Mouse (Mus musculus) right cerebral cortex, adult 18-20 months (tissue): ENCODE results near the gene D17H6S53E.

Experiments used
- DNase-seq: peaks from one replicate; pipeline ENCODE4 v3.0.0; 2022; ENCODE audit warnings: mixed read lengths

Gene D17H6S53E

GRCm38 (mm10) chr17:35134801-35135590 lies 8.8 kb downstream of the D17H6S53E start, which contains the start of gene Bag6:
TSS of gene Bag6 (plus strand) at chr17:35135178.
- peak; percentile 92 for DNase-seq

DNA sequence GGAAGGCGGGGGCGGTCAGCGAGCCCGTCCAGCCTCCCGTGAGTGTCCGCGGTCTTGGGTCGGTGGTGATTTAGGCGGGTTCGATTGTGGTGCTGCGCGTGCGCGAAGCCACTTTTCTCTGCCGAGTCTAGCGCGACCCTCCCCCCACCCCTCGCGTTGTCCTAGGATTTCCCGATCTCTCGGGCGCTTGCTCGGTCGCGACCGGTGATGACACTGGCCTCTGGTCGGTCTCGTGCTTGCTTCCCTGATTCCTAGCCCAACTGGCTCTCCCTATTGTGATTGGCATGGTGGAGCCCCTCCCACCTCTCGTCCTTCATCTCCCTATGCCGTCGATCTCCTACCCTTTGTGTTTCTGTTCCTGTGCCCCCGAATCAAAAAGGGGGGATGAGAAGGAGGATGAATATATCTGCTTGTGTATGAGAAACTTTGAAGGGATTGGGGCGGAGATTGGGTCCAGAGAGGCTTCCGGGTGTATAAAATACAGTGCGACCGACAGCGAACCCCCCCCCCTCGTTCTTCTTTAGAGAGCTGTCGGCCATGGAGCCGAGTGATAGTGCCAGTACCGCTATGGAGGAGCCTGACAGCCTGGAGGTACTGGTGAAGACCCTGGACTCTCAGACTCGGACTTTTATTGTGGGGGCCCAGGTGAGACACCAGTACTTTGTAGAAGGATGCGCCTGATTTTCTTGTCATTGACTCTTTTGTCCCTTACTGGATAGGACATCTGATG lies 9.6 kb downstream of the D17H6S53E start:
- no peak for DNase-seq

DNA sequence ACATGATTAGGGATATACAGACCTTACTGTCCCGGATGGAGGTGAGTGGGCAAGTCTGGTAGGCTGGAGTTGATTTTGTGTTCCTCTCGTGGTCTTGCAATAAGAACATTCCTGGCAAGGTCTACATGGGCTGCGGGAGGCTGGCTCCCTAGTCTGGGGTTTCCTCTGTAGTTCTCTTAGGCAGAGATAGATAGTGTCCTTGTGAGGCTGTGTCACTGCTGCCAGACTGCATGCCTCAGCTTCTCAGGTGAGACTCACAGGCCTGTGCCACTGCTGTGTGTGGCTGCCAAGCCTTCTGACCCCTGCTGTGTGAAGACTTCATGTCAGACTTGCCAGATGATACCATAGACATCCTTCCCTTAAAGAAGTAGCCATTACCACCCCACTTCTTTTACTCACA lies 13.1 kb downstream of the D17H6S53E start:
- no peak for DNase-seq

GRCm38 (mm10) chr17:35140490-35140996 lies 14.4 kb downstream of the D17H6S53E start:
- no peak for DNase-seq

DNA sequence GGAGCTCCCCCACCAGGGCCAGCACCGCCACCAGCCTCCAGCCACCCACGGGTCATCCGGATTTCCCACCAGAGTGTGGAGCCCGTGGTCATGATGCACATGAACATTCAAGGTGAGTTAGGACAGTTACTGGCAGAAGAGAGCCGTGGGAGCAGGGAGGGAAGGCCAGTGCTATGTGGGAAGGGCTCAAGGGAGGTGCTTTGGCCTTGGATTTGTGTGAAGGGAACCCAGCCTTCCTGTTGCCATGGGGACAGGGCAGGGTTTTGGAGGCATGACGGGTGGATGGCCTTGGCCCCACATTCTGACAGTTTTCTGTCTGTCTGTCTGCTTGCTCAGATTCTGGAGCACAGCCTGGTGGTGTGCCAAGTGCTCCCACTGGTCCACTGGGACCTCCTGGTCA lies 15.8 kb downstream of the D17H6S53E start:
- no peak for DNase-seq

DNA sequence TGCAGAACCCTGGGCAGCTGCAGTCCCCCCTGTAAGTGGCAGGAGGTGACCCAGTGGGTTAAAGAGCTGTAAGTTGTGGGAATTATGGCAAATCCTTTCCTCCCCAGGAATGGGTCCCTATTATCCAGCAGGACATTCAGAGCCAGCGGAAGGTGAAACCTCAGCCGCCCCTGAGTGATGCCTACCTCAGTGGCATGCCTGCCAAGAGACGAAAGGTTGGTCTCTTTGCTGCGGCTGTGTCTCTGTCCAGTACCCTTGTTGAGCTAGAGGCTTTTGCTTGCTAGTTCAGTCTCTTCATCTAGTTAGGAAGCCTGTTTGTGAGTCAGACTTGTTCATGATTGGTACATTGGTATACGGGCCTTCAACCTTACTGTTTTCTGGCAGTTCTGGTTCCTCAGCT lies 20.0 kb downstream of the D17H6S53E start:
- DNase-seq = no peak

- no peak for DNase-seq
Observed at GRCm38 (mm10) chr17:35147348-35147747, 21.2 kb downstream of the D17H6S53E start.

DNA sequence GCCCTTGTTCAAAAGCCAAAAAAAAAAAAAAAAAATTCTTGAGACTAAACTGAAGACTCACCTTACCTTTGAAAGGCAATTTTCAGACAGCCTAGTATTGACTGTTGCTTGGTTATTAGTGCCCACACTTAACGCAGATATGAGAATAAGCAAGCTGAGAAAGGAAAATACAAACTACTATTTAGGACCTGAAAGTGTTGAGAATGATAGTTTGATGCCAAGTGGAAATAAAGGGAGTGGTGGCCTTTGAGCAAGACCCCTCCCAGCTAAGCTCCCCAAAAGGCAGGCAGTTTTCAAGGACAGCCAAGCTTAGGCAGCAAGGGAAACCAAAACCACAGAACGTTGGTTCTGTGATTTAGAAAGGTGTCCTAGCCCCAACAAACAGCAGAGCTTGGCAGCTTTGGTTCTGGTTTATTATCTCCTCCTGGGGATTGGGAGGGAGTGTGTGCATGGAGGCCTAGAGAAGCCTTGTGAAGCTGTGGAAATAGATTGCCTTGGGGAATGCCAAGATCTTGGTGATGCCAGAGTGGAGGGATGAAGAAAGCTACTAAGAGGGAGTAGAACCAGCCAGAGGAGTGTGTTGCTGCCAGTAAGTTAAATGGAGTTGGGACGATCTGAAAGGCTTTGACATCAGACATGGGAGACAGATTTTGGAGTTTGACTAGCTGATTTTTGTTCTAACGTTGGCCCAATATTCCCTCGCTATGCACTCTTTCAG lies 21.9 kb downstream of the D17H6S53E start:
- DNase-seq = no peak

- no peak for DNase-seq
Observed at GRCm38 (mm10) chr17:35152121-35152520, 25.9 kb downstream of the D17H6S53E start.

- no peak for DNase-seq
Observed at GRCm38 (mm10) chr17:35153077-35153476, 26.9 kb downstream of the D17H6S53E start.

GRCm38 (mm10) chr17:35153931-35154330 lies 27.8 kb downstream of the D17H6S53E start:
- no peak for DNase-seq

- no peak for DNase-seq
Observed at GRCm38 (mm10) chr17:35154616-35155015, 28.4 kb downstream of the D17H6S53E start.

DNA sequence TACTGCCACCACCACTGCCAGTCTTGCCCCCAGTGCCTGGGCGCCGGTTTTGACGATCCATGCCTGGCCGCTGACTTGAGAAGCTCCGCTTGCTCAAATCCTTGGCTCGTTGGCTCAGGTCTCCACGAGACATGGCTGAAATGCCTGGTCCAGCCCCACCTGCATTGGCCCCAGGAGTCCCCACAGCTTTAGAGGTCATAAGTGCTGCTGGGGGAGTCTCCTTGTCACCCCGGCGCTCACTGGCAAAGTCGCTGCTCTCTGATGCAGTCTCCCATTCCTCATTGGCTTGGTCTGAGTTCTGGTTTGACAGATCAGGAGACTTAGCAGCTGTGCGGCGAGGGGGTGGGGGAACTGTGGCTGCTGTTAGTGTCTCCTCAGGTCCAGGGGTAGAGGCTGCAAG lies 29.3 kb downstream of the D17H6S53E start:
- no peak for DNase-seq

DNA sequence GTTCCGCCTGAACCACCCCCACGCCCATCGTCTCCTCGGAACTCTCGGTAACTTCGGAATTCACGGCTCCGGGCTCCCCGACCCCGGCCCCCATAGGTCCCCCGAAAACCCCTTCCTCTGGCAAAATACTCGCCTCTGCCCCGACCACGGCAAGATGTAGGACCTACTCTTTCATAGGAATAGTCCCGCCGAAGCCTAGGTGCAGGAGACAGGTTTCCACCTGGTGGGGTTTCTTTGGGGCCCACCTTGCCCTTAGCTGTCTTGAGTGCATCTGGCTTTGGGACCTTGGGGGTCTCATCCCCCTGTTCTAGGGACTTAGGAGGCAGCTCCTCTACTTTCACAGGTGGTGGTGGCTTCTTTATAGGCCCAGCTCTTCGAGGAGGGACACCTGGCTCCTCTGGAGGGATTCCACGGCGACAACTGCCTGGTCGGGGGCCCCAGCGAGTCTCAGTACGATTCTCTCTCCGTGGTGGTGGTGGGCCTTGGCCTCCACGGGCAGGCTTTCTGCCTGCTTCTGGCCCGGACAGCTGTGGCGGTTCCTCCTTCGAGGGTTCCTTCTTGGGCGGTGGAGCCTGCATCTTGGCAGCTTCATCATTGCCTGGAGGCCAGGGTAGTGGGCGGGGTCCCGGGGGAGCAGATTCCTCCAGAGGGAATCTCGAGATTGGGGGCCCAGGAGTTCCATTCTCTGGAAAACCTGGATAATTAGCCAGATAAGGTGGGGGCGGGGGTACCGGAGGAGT lies 30.5 kb downstream of the D17H6S53E start:
- DNase-seq = no peak

DNA sequence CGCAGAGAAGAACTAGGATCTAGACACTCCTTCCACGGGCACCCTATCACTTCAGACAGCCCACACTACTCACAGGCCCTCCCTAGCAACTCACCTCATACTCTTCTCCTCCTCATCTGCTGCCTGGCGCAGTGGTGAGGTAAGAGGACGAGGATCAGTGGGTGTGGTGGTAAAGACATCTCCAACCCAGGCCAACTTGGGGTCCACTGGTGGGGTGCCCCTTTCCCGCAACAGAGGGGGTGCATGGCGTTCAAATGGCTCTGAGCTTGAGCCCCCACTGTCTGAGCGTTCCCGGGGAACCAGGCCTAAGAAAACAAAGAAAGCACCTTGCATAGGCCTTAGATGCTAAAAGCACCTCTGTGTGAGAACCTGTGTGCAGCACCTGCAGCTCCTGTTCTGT lies 31.1 kb downstream of the D17H6S53E start:
- no peak for DNase-seq

DNA sequence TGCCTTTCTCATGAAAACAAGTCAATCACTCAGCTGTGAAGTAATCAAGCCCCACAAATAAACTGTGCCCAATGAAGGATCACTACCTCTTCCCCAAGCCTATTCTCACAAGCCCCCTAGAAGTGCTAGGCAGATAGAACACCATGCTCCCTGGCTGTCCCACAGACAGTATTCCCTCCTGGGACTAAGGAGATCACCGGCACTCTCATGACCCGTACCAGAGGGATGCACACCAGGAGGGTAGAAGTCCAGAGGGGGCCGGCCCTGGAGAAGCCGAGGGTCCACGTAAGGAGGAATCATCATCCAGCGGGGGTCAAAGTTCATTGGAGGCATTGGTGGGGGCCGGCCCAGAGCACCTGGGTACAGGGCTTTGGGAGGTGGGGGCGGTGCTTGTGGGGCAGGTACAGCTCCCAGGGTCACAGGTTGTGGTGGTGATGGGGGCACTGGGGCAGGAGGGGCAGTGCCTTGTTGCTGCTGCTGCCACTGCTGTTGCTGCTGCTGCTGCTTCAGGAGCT lies 31.5 kb downstream of the D17H6S53E start:
- DNase-seq = no peak

DNA sequence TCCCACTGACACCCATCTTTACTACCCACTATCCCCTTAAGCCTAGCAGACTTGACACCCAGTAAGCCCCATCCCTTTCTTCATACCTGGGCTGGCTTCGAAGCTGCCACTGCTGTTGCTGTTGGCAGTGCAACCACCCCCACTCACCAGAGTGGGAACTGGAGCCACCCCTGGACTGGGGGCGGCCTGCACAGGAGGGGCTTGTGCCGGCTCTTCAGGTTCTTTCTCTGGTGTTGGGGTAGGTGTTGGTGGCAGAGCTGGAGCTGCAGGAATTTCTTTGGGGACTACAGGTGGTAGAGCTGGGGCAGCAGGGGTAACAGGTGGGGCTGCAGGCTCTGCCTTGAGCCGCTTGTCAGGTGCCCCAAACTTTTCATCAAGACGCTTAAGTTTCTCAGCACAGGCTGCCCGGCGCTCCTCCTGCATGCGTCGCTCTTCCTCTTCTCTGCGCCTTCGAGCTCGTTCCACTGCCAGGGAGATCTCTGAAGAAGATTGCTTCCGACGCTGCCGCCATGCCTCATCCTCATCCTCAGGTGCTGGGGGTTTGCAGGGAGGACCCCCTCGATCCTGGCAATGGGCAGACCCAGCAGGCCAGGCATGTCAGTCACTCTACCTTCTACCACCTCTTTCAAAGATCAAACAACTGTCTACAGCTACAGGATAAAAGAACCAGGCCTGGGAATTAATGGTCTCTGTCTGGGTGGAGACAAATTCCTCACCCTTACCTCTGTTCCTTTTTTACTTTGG lies 32.8 kb downstream of the D17H6S53E start:
- no peak for DNase-seq

DNA sequence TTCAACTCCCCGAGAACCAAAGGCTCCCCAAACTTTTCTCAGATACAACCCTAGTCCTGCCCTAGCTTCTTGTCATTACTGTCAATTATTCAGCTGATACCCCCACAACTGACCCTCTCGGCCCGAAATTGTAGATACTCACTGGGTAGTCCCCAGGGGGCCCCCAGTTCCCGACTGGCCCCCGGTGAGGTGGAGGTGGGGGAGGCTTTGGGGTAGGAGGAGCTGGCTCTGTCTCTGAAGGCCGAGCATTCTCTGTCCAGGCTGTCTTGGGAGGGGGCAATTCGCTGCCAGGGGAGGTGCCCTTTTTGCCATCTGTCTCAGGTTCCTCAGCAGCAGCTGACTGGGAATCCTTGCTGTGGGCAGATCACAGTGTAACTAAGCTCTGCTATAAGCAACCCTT lies 33.5 kb downstream of the D17H6S53E start:
- DNase-seq = no peak

- no peak for DNase-seq
Observed at GRCm38 (mm10) chr17:35161421-35161820, 35.2 kb downstream of the D17H6S53E start.

DNA sequence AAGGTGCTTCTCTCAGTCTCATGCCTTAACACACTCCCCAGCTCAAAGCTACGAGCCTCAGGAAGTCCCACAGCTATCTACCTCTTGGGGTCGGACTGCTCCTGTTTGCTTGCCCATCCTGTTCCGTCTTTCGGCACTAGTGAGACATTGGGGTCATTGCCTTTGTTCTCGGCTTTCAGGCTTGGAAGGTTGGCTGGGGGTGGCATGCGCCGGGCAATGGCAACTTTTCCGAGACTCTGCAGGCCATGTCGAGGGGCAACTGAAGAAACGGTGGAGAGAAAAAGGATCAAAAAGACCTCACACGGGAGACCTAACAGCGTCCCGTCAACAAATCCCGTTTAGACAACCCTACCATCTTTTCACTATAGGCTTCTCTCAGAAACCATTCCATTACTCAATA lies 35.9 kb downstream of the D17H6S53E start:
- DNase-seq = no peak

DNA sequence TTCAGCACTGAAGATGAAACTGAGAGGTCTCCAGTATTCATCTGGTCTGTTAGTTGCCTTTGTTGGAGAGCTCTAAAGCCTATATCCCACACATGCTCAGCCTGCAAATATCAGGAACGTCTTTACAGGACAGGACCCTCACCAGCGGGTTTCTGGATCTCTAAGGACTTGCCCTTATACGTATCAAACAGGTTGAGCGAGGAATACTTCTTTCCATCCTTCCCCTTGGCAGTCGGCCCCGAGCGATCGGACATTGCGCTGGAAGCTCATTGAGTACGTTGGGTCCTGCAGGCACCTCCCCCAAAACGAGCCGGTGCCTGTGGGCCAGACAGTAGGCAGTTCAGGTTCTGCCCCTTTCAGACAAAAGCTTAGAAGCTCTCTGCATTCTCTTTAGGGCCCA lies 36.6 kb downstream of the D17H6S53E start:
- no peak for DNase-seq
